Mouse (Mus musculus) left cerebral cortex, postnatal 4 days (tissue): ENCODE measurements at regions not wholly inside any gene's neighbourhood (a gene's known extent, or its start where the extent isn't known, plus 50 kb on each side); places are given as distances from the start of the nearest gene placed in this dataset.

Experiments
- DNase-seq: peaks from one replicate; pipeline ENCODE4 v3.0.0-alpha.2; 2022
- intact Hi-C: fragments of 180-260 bp; cut with DNase I; formaldehyde crosslinking; loops from one replicate; pipeline ENCODE4 v1.15.1; 2025

GRCm38 (mm10) chr7:37324653-37325052 is 448.8 kb downstream of the Zfp536 start:
- DNase-seq: no peak
- intact Hi-C loops: no loop called here

GRCm38 (mm10) chr7:37333451-37333850 is 440.0 kb downstream of the Zfp536 start:
- DNase-seq: no peak
- intact Hi-C loops: no loop called here

DNA sequence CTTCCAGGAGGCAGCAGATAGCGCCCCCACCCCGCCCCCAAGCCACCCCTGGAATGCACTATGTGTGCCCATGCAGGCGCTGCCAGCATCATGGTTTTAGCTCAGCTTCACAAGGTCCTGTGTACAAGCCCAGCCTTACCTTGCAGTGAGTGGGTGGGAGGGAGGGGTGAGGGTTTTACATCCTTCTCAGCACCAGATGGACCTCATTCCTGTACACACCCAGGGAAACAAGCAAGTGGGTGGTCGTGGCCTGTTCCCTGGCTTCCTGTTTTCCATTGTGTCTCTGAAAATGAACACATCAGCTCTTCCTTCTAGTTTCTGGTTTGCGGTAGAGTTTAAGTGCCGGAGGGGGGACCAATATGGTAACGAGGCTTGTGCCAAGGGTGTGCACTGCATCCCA is 438.2 kb downstream of the Zfp536 start:
- no peak for DNase-seq
- intact Hi-C loops: no loop called here

DNA sequence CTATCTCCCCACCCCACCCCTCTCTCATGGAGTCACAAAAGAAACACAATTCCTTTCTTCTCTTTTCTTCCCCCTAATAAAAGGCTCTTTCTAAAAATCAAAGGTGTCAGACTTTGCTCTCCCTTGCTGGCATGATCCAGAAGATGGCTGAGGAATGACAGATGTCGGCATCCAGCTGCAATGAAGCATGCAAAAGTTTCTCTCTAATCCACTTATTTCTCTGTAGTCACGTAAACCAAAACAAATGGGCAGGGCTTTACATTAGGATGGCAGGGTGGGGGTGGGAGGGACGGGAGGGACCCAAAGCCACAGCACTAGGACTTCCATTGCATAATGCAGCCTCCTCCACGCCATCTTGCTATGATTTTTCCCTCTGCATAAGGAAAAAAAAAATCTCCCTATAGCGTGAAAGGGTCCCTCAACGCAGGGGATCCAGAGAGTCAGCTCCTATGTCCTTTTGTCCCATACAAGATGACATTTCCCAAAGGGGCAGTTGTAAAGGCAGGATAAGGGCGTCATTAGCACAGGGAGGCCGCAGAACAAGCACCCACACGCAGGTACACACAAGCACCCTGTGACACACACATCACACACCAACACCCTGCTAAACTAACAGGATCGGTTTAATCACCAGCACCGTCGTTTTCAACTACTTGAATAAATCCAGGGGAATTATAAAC is 437.1 kb downstream of the Zfp536 start:
- DNase-seq: no peak
- intact Hi-C loops: no loop called here

DNA sequence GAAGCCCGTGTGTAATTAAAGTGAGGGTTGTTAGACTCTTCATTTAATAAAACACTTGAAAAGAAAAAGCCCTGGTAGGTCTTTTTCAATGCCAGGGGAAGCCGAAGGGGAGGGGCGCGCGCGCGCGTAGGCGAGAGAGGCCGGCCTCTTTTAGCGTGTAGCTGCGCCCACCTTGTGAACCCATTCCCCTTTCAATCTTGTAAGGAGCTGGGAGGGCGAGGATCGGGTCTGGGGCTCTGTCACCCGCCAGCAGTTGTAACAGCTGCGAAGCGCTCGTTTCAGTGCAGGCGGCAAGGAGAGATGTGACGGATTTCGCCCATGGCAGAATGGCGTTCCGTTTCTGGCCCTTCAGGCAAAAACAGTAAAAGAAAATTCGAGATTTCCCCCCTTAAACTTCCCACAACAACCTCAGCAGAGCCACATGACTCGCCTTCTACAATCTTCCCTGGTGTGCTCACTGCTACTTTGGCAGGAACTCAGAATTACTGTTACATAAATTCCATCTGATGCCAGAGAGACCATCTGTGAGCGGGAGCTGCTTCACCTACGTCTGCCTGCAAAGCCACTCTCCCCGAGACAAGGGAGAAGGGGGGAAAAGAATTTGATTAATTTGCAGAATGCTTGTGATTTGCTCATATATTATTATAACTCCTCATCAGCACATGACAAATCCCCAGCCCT is 436.4 kb downstream of the Zfp536 start:
- intact Hi-C loops: no loop called here
- peak; percentile 65 for DNase-seq

DNA sequence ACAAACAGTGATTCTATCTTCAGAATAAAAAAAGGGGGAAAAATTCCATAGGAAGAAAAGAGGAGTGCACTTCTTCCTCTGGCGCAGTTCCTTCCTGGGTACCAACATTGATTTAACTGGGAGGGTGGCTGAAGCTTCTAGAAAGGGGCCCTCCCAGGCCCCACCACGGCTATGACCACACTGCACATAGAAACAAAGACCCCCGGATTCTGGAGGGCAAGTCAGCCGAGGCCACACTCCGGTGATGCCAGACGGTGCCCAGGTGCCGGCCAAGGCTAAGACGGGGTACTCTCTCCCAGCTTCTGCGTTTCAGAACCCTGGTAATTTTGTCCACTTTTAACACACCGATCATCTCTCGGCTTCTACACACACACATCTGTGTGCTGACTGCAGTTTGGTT is 435.8 kb downstream of the Zfp536 start:
- no peak for DNase-seq
- intact Hi-C loops: no loop called here

GRCm38 (mm10) chr7:37338067-37338501 is 435.4 kb downstream of the Zfp536 start:
- no peak for DNase-seq
- intact Hi-C loops: no loop called here

GRCm38 (mm10) chr7:37342613-37343012 is 430.8 kb downstream of the Zfp536 start:
- DNase-seq: no peak
- intact Hi-C loops: loop anchor here (5.0 kb wide), 3 partner anchors 625 to 1270 kb away; no protein-coding TSS in a partner anchor

GRCm38 (mm10) chr7:37343021-37343593 is 430.3 kb downstream of the Zfp536 start:
- intact Hi-C loops: loop anchor here (5.0 kb wide), 3 partner anchors 626 to 1271 kb away; no protein-coding TSS in a partner anchor
- DNase-seq: peak; percentile 31

DNA sequence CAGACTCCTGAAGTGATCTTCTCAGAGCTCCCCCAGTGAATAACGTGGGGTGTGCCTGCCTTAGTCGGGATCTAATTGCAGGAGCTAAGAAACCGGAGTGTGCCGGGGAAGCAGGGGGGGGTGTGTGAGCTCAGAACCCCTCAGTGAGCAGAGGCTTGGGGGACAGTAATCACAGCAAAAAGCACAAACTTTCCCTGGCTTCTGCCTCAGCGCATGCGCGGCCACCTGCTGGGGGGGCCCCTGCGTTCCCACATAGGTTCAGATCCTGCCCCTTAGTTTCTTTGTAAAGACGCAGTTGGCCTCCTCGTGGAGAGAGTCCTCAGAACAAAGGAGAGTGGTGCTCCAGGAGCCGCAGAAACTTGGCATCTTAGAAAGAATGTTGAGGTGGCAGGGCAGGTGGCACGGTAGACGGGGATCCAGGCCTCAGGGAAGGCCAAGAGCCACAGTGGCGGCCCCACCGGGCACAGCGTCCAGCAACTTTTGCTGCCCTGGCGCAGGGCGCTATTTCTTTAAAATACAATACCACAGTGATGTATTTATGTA is 429.7 kb downstream of the Zfp536 start:
- intact Hi-C loops: loop anchor here (5.0 kb wide), 3 partner anchors 626 to 1271 kb away; no protein-coding TSS in a partner anchor
- DNase-seq: no peak

- intact Hi-C loops: loop anchor here (5.0 kb wide), 1 partner anchor 1444 kb away; no protein-coding TSS in a partner anchor
Observed at GRCm38 (mm10) chr7:37346041-37346440, 427.4 kb downstream of the Zfp536 start.

GRCm38 (mm10) chr7:37357647-37358395 is 415.6 kb downstream of the Zfp536 start:
- intact Hi-C loops: loop anchor here (5.0 to 10.0 kb wide), 2 partner anchors 1533 to 1706 kb away; no protein-coding TSS in a partner anchor
- DNase-seq: peak; percentile 91

More at GRCm38 (mm10) chr7:37346041-37346440, 427.4 kb downstream of the Zfp536 start:
- peak; percentile 77 for DNase-seq

DNA sequence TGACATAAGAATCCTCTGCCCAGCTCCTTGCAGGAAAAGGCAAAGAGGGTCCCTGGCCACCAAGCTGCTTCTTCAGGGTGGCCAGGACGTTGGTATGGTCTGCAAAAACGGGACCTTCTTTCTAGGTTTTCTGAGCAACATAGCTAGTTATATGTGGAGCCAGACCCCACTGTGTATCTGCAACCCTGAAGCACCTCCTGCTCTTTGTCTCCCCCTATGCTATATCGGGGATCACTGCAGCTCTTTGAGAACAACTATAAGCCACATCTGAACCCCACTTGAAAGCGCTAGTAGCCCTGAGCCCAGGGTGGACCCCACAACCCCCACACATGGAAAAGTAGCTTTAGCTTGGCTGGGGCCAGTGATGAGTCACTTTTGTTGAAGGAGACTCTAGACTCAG is 414.9 kb downstream of the Zfp536 start:
- DNase-seq: no peak
- intact Hi-C loops: loop anchor here (5.0 to 10.0 kb wide), 2 partner anchors 1534 to 1706 kb away; no protein-coding TSS in a partner anchor

GRCm38 (mm10) chr7:37359473-37359872 is 414.0 kb downstream of the Zfp536 start:
- intact Hi-C loops: loop anchor here (5.0 to 10.0 kb wide), 2 partner anchors 1535 to 1707 kb away; no protein-coding TSS in a partner anchor
- no peak for DNase-seq

DNA sequence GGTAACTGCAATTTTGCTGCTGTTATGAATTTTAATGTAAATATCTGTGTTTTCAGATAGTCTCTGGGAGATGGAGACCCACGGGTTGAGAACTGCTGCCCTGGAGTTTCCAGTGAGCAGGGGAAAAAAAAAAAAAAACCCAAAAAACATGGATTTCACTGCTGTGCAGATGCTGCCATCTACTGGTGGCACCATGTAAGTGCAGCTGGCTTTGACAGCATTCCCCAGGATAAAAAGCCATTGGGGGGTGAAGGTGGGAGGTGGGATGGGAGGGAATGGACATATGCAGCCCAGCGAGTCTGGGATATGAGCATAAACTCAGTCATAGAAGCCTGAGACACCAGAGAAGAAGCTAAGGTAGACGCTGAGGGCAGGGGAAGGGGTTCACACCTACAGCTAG is 413.3 kb downstream of the Zfp536 start:
- DNase-seq: peak; percentile 47
- intact Hi-C loops: no loop called here

- intact Hi-C loops: no loop called here
- peak; percentile 36 for DNase-seq
Observed at GRCm38 (mm10) chr7:37361802-37362441, 411.5 kb downstream of the Zfp536 start.

DNA sequence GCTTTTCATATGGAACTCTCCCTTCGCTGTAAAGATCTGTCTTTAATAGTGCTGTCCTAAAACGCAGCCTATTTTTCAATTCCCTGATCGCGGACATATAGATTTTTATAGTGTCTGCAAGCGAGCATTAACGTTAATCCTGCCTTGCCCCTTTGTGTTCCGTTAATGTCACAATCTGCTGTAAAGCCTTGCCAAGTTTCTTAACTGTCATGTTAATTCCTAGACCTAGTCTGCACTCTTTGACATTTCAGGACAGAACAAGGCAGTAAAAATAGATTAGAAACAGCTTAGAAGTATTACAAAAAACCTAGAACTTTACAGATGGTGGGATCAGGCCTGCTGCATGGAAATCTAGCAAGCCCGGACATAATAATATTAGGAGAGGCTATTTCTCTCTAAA is 410.6 kb downstream of the Zfp536 start:
- intact Hi-C loops: no loop called here
- no peak for DNase-seq

GRCm38 (mm10) chr7:37363629-37364175 is 409.7 kb downstream of the Zfp536 start:
- intact Hi-C loops: no loop called here

GRCm38 (mm10) chr7:37364221-37364620 is 409.2 kb downstream of the Zfp536 start:
- intact Hi-C loops: no loop called here
- no peak for DNase-seq

More at GRCm38 (mm10) chr7:37363629-37364175, 409.7 kb downstream of the Zfp536 start:
- no peak for DNase-seq

DNA sequence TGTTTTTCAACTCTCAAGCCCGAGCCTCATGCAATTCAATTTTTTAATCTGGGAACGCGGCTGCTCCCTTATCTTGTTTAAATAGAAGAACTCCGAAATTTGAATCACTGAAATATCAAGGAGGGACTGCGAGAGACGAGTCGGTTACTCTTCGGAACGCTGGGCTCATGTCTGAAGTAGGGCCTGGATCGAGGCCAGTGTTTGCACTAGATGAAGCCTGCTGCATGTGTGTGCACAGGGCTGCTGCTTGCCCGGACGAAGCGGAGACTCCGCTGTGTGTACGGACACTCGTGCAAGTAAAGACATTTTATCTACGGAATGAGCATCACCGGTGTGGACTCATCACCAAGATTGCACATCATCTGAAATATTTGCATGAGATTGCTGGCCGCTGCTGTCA is 407.4 kb downstream of the Zfp536 start:
- peak; percentile 31 for DNase-seq
- intact Hi-C loops: no loop called here
